Mouse (Mus musculus): ENCODE data around the gene Pld5. TPM values are rescaled to one million over a fixed set of nuclear protein-coding genes. Genes with fewer than 3 reads are reported as not detected.

Gene Pld5
- polyA plus RNA-seq, 2 experiments = 0.53 to 0.65 TPM

DNA sequence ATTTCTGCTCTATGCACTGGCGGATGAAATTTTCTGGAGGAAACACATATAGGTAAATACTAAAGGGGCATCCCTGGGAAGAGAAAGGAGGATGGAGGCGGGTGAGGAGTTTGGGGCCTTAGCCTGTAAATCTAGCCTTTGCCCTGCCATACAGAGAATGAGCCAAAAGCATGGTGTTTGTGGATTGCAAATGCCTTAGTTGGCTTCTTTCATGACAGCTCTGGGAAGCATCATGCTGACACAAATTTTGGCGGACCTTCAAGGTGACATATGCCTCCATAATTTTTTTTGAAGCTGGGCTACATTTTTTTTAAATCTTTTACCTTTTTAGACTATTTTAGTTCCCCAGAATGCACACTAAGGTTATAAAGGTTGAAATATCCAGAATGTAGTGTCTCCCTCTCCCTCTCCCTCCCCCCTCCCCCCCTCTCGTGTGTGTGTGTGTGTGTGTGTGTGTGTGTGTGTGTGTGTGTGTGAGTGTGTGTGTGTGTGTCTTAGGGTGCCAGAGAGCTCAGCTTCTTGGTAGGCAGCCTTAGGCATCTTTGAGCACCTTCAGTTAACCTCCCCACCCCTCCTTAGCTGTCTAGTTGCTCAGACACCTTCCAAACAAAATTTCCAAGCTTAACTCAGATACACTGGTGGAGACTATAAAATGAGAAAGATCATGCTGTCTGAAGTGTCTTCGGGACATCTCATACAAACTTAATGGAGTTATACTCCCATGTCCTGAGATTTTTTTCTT lies 307.9 kb downstream of the Pld5 start:
- ATAC-seq (ENCODE audit: low FRiP score, low read depth) (no peak), DNase-seq (ENCODE audit: low spot score) (no peak)
- no peaks in the 10 kb centered on the region for H3K4me1 ChIP-seq (ENCODE audit: control insufficient read depth, insufficient read depth, low read length)
- 84% methylated on average over 5 of the region's 5 CpGs for WGBS
- no peak overlapping the region for H3K9ac ChIP-seq (ENCODE audit: low read depth, low read length, severe bottlenecking)
- no peak for TF ChIP-seq POLR2A (IDR thresholded peaks at IDR 0.05; ENCODE audit: borderline replicate concordance, extremely low read depth, insufficient read depth, insufficient read length)
- no peak overlapping the region for H3K27ac ChIP-seq (replicated peaks; ENCODE audit: low read depth, low read length)
- no peak overlapping the region for H3K4me2 ChIP-seq (replicated peaks; ENCODE audit: low read depth, low read length, severe bottlenecking)
- no peaks in the 10 kb centered on the region for H3K9me3 ChIP-seq (ENCODE audit: control insufficient read depth, low read length)
- no peak overlapping the region for H3K4me3 ChIP-seq (replicated peaks; ENCODE audit: low read length)
- H3K36me3 ChIP-seq (ENCODE audit: control insufficient read depth, insufficient read depth, low read length) = no peaks in the 10 kb centered on the region
- H3K27me3 ChIP-seq (ENCODE audit: control insufficient read depth, insufficient read depth, low read length) = no peaks in the 10 kb centered on the region

- 79% methylated on average over 2 of the region's 2 CpGs for WGBS
- no peak for TF ChIP-seq POLR2A (IDR thresholded peaks at IDR 0.05; ENCODE audit: borderline replicate concordance, extremely low read depth, insufficient read depth, insufficient read length)
- ATAC-seq (ENCODE audit: low FRiP score, low read depth) = no peak
Measured at GRCm38 (mm10) chr1:175961786-175962185, 313.3 kb downstream of the Pld5 start.

DNA sequence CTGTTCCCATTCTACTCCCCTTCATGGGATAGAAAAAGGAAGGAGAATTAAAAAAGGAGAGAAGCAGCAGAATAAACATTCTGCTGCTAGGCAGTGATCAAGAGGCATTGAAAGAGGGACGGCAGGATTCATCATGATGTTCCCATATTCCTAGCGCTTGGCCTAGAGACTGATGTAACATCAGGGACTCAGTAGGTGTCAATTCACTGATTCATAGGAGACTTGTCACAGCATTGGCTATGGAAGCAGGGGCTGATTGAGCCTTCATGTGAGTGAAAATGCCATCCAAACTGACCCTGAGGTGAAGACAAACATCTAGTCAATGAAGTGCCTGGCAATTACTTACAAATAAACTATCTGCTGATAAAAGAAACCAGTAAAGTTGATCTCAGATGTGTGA lies 324.3 kb downstream of the Pld5 start:
- no peak for TF ChIP-seq POLR2A (IDR thresholded peaks at IDR 0.05; ENCODE audit: borderline replicate concordance, extremely low read depth, insufficient read depth, insufficient read length)
- H3K27ac ChIP-seq (replicated peaks; ENCODE audit: low read depth, low read length) = no peak overlapping the region
- H3K27me3 ChIP-seq (ENCODE audit: control insufficient read depth, insufficient read depth, low read length) = no peaks in the 10 kb centered on the region
- no peak overlapping the region for H3K4me3 ChIP-seq (replicated peaks; ENCODE audit: low read length)
- WGBS = 82% methylated on average over 2 of the region's 2 CpGs
- no peak overlapping the region for H3K9ac ChIP-seq (ENCODE audit: low read depth, low read length, severe bottlenecking)
- H3K4me1 ChIP-seq (ENCODE audit: control insufficient read depth, insufficient read depth, low read length) = no peaks in the 10 kb centered on the region
- no peak overlapping the region for H3K4me2 ChIP-seq (replicated peaks; ENCODE audit: low read depth, low read length, severe bottlenecking)
- H3K9me3 ChIP-seq (ENCODE audit: control insufficient read depth, low read length) = no peaks in the 10 kb centered on the region
- no peaks in the 10 kb centered on the region for H3K36me3 ChIP-seq (ENCODE audit: control insufficient read depth, insufficient read depth, low read length)
- ATAC-seq (ENCODE audit: low FRiP score, low read depth) (no peak), DNase-seq (ENCODE audit: low spot score) (no peak)

More at GRCm38 (mm10) chr1:175961786-175962185, 313.3 kb downstream of the Pld5 start:
- DNase-seq (ENCODE audit: low spot score) = no peak
- Histone ChIP-seq H3K4me2 (replicated peaks; ENCODE audit: low read depth, low read length, severe bottlenecking) (no peak overlapping the region), H3K27me3 (ENCODE audit: control insufficient read depth, insufficient read depth, low read length) (no peaks in the 10 kb centered on the region), H3K4me1 (ENCODE audit: control insufficient read depth, insufficient read depth, low read length) (no peaks in the 10 kb centered on the region), H3K9me3 (ENCODE audit: control insufficient read depth, low read length) (no peaks in the 10 kb centered on the region), H3K27ac (replicated peaks; ENCODE audit: low read depth, low read length) (no peak overlapping the region), H3K9ac (ENCODE audit: low read depth, low read length, severe bottlenecking) (no peak overlapping the region), H3K36me3 (ENCODE audit: control insufficient read depth, insufficient read depth, low read length) (no peaks in the 10 kb centered on the region), H3K4me3 (replicated peaks; ENCODE audit: low read length) (no peak overlapping the region)

GRCm38 (mm10) chr1:175950421-175950820 lies 324.7 kb downstream of the Pld5 start:
- no peaks in the 10 kb centered on the region for H3K4me1 ChIP-seq (ENCODE audit: control insufficient read depth, insufficient read depth, low read length)
- no peak overlapping the region for H3K9ac ChIP-seq (ENCODE audit: low read depth, low read length, severe bottlenecking)
- no peak for ATAC-seq (ENCODE audit: low FRiP score, low read depth)
- TF ChIP-seq POLR2A (IDR thresholded peaks at IDR 0.05; ENCODE audit: borderline replicate concordance, extremely low read depth, insufficient read depth, insufficient read length) = no peak
- DNase-seq (ENCODE audit: low spot score) = no peak
- H3K36me3 ChIP-seq (ENCODE audit: control insufficient read depth, insufficient read depth, low read length) = no peaks in the 10 kb centered on the region
- H3K27ac ChIP-seq (replicated peaks; ENCODE audit: low read depth, low read length) = no peak overlapping the region
- H3K4me3 ChIP-seq (replicated peaks; ENCODE audit: low read length) = no peak overlapping the region
- 34% methylated on average over 3 of the region's 3 CpGs for WGBS
- H3K9me3 ChIP-seq (ENCODE audit: control insufficient read depth, low read length) = no peaks in the 10 kb centered on the region
- no peaks in the 10 kb centered on the region for H3K27me3 ChIP-seq (ENCODE audit: control insufficient read depth, insufficient read depth, low read length)
- H3K4me2 ChIP-seq (replicated peaks; ENCODE audit: low read depth, low read length, severe bottlenecking) = no peak overlapping the region

- H3K9ac ChIP-seq (ENCODE audit: low read depth, low read length, severe bottlenecking) = no peak overlapping the region
- H3K27me3 ChIP-seq (ENCODE audit: control insufficient read depth, insufficient read depth, low read length) = no peaks in the 10 kb centered on the region
- no peak overlapping the region for H3K27ac ChIP-seq (replicated peaks; ENCODE audit: low read depth, low read length)
- H3K4me1 ChIP-seq (ENCODE audit: control insufficient read depth, insufficient read depth, low read length) = no peaks in the 10 kb centered on the region
- H3K9me3 ChIP-seq (ENCODE audit: control insufficient read depth, low read length) = no peaks in the 10 kb centered on the region
- no peaks in the 10 kb centered on the region for H3K36me3 ChIP-seq (ENCODE audit: control insufficient read depth, insufficient read depth, low read length)
- DNase-seq (ENCODE audit: low spot score) (no peak), ATAC-seq (ENCODE audit: low FRiP score, low read depth) (no peak)
- TF ChIP-seq POLR2A (IDR thresholded peaks at IDR 0.05; ENCODE audit: borderline replicate concordance, extremely low read depth, insufficient read depth, insufficient read length) = no peak
- no peak overlapping the region for H3K4me3 ChIP-seq (replicated peaks; ENCODE audit: low read length)
- WGBS = 65% methylated on average over 4 of the region's 4 CpGs
- H3K4me2 ChIP-seq (replicated peaks; ENCODE audit: low read depth, low read length, severe bottlenecking) = no peak overlapping the region
Measured at GRCm38 (mm10) chr1:175946718-175947315, 328.3 kb downstream of the Pld5 start.

All from limb, embryonic 14.5 days (tissue).